Mouse (Mus musculus): ENCODE data around the gene Plppr3. TPM values are rescaled to one million over a fixed set of nuclear protein-coding genes. Genes with fewer than 3 reads are reported as not detected.
A peak's percentile ranks its signal among the peaks of the same experiment; 100 is the strongest.
"Not testable (repeated sequence)": the region's sequence is repeated elsewhere in the genome, so short reads cannot be mapped to it uniquely, and the experiment has no call there.

The Plppr3 gene
- total RNA-seq, 2 experiments from 2014 or later, result 113 TPM

DNA sequence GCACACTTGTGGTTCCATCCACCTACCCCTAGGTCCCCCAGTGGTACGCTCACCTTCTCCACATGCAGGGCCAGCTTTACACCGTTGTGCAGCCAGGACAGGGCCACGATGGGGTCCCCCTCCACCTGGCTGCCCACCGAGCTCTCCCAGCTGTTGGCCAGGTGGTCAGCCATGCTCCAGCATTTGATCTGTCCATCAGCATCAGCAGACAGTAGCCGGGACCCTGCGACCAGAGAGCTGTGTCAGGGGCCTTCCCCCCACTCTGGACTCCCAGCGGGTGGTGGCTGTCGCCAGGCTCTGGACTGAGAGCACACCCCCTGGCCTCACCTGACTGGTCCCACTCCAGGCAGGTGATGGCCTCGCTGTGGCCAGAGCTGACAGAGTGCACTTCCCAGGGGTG, 32.3 kb upstream of the Plppr3 start:
- DNase-seq (ENCODE audit: low spot score in 2 of 2), result no peak

DNA sequence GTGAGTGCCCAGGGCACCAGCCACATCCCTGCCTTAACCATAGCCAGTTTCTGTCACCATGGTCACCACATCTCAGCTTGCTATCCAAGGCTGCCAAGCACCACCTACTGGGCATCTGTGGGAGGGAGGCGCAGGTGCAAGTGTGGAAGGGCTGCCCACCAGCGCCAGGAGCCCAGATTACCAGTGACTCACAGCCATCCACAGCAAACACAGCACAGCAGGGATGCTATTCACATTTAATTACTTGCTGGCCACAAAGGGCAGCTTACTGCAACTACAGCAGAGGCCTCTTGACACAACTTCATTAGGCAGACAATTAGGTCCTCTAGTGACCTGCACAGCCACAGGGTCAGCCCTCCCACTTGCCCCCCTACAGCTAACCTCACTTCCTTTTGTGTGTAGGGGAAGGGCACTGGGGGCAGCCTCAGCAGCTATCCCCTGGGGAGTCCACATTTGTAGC, 26.5 kb upstream of the Plppr3 start:
- peak; percentile 57 to 67 for DNase-seq (ENCODE audit: low spot score in 2 of 2)

DNA sequence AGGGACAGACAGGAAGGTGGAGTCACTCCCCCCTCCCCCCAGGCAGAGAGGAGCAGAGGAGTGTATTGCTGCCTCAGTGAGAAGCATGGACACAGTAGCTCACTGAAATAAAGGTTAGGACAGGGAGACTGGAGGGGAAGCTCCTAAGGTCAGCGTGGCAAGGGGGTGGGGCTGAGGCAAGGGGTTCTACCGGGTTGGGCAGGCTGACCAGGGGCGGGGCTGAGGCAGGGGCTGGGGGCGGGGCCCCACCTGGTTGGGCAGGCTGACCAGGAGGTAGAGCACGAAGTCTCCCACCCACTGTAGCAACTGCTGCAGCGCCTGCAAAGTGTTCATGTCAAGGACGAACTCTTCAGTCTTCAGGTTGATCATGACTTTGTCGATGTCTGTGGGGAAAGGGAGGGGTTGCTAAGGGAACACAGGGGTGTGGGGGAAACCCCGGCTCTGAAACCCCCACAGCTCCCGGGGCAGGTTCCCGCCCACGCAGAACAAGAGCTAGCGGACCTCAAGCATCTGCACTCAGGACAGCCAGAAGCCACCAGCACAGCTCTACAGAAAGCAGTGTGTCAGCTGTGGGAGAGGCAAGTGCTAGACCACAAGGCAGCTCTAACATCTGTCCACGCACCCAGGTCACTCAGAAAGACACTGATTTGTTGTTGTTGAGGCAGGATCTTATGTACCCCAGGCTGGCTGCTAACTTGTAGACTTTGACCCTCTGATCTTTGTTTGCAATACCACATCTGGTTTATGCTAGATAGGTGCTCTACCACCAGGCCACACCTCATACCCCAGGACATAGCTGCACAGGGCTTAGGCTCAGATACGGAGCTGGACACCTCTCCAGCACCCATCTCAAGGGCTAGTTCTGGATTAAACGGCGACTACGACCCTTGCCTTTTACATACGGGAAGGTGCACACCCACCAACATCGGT, 23.1 kb upstream of the Plppr3 start:
- DNase-seq (ENCODE audit: low spot score in 2 of 2), result no peak

DNA sequence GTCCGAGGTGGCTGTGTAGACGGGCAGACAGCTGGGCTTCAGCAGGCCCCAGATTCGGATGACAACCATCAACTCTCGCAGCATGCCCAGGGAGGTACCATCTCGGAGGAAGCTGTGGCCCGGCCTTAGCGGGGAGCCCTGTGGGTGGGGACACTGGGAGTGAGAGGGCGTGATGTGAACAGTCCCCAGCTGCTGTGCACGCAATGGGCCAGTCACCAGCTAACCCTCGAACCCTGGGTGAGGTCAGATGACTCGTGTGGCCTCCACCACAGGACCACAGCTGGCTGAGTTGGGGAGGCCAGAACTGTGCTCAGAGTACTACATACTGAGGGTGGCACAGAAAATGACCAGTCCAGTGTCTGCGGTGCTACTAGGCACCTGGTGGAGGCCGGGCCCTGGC, 22.4 kb upstream of the Plppr3 start:
- DNase-seq (ENCODE audit: low spot score in 2 of 2), result no peak

DNA sequence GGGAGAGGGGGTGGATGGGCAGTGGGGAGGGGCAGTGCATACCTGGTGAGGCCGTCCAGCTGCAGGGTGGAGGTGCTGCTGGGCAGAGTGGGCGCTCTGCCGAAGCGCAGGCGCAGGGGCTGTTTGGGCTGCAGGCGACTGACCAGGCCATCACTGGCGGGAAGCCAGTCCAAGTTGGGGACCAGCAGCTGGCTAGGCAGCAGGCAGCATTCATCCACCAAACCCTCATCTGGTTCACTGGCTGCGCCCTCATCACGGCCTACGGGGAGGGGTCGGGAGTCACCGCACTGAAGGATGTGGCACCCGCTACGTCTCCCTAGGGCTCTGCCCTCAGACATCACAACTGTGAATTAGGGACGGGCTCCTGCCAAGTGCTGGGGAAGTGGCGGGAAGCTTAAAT, 21.9 kb upstream of the Plppr3 start:
- DNase-seq (ENCODE audit: low spot score in 2 of 2), result no peak

DNA sequence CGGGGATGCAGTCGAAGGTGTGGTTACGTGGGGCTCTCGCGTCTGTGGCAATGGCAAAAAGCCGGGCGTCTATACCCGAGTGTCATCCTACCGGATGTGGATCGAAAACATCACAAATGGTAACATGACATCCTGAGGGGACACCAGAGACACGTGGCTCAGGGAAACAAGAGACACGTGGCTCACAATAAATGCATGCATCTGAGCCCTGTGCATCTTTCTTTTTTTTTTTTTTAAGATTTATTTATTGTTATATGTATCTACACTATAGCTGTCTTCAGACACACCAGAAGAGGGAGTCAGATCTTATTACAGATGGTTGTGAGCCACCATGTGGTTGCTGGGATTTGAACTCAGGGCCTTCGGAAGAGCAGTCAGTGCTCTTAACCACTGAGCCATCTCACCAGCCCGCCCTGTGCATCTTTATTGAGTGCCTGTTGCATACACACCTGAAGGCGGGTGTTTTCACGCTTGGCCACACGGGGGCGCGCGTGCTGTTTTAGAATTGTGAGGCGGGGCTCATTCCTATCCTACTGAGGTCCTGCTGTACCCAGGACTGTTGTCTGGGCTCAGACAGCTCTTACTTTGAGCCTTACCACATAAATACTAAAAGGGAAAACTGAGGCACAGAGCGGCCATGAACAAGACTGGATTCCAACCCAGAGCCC, 18.2 kb upstream of the Plppr3 start:
- DNase-seq (ENCODE audit: low spot score in 2 of 2), result peak; percentile 78 to 82

- DNase-seq (ENCODE audit: low spot score in 2 of 2), result no peak
These were observed 16.2 kb upstream of the Plppr3 start, which contains the start of gene Cfd for GRCm38 (mm10) chr10:79890670-79891069. Gene Cfd, plus strand, starts transcription at chr10:79890853.

DNA sequence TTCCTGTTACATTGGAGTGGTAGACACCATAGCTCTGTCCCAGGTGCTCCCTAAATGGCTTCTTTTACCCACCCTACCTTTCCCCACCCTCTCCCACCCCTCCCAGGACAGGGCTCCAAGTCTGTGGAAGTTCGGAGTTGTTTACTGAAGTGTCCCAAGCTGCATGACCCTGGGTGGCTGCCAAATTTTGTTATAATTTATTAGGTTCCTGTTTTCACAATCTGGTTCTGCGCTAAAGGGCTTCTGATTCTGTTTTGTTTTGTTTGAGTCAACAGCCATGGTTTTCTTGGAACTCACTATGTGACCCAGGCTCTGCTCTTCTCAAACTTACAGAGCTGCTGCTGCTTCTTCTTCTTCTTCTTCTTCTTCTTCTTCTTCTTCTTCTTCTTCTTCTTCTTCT, 15.0 kb upstream of the Plppr3 start:
- no peak for DNase-seq (ENCODE audit: low spot score in 2 of 2)

- DNase-seq (ENCODE audit: low spot score in 2 of 2), result no peak
These were observed 12.2 kb upstream of the Plppr3 start for GRCm38 (mm10) chr10:79886611-79887010.

- no peak for DNase-seq (ENCODE audit: low spot score in 2 of 2)
These were observed 11.6 kb upstream of the Plppr3 start, which contains the start of gene Elane for GRCm38 (mm10) chr10:79886054-79886453. Gene Elane, plus strand, starts transcription at chr10:79886247.

- DNase-seq (ENCODE audit: low spot score in 2 of 2), result not testable (repeated sequence)
These were observed 10.5 kb upstream of the Plppr3 start for GRCm38 (mm10) chr10:79884938-79885337.

- no peak for DNase-seq (ENCODE audit: low spot score in 2 of 2)
These were observed 10.0 kb upstream of the Plppr3 start for GRCm38 (mm10) chr10:79884446-79884845.

- peak; percentile 82 for DNase-seq (ENCODE audit: low spot score in 2 of 2)
These were observed 9.1 kb upstream of the Plppr3 start for GRCm38 (mm10) chr10:79883297-79884084.

DNA sequence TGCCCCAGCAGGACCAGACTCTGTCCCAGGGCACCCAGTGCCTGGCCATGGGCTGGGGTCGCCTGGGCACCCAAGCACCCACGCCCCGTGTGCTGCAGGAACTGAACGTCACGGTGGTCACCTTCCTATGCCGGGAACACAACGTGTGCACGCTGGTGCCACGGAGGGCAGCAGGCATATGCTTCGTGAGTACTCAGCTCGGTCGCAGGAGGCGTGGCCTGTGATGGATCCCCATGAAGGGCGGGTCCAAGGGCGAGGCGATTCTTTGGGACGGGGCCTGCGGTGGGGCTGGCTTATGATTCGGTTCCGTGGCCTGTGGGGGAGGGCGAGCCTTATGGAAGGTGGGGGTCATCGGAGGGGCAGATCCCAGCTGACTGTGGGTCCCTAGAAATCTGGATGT, 7.5 kb upstream of the Plppr3 start:
- no peak for DNase-seq (ENCODE audit: low spot score in 2 of 2)

GRCm38 (mm10) chr10:79880721-79881120, 6.3 kb upstream of the Plppr3 start:
- no peak for DNase-seq (ENCODE audit: low spot score in 2 of 2)

- DNase-seq (ENCODE audit: low spot score in 2 of 2), result no peak
These were observed 5.1 kb upstream of the Plppr3 start for GRCm38 (mm10) chr10:79879527-79879926.

- DNase-seq (ENCODE audit: low spot score in 2 of 2), result no peak
These were observed 3.3 kb upstream of the Plppr3 start for GRCm38 (mm10) chr10:79877757-79878156.

GRCm38 (mm10) chr10:79877174-79877573, 2.7 kb upstream of the Plppr3 start:
- no peak for DNase-seq (ENCODE audit: low spot score in 2 of 2)

DNA sequence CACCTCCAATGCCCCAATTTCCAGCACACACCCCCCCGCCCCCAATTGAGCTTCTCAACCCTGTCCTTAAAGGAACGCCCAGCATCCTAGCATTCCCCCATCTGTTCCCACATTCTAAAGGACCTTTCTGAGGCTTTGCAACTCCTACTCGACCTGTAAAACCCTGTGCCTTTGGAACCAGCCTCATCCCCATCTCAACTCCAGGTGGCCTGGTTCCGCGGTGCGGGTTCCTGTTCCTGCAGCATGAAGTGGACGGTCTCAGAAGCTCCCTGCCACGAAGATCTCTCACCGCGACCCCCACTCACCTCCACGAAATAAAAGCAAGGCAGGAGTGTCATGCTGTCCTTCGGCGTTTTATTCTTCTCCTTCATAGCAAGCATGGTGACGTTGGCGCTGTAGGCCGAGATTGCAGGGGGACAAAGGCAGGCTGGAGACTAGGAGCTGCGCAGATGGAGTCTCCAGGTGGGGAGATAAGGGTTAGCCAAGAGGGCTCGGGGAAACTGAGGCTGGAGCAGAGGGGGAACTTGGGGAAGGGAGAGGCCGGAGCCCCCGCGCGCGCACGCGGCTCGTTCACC, 632 bp downstream of the Plppr3 start:
- no peak for DNase-seq (ENCODE audit: low spot score in 2 of 2)

DNA sequence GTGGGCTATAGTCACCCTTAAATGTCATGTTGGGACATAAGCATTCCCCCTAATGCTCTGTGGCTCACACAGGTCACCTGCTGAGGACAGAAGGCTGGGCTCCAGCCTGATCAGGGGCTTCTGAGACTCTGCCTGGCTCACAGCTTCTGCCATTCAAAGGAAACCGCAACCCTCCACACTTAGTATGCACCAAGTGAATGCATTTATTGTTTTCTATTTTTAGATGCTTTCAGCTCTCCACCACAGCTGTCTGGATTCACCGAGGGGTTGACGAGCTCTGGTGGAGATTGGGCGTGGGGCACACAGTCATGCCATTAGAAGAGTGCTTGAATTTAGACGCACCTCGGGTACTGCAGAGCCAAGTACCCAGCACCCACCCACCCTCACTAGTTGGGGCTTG, 1.1 kb downstream of the Plppr3 start:
- no peak for DNase-seq (ENCODE audit: low spot score in 2 of 2)

DNA sequence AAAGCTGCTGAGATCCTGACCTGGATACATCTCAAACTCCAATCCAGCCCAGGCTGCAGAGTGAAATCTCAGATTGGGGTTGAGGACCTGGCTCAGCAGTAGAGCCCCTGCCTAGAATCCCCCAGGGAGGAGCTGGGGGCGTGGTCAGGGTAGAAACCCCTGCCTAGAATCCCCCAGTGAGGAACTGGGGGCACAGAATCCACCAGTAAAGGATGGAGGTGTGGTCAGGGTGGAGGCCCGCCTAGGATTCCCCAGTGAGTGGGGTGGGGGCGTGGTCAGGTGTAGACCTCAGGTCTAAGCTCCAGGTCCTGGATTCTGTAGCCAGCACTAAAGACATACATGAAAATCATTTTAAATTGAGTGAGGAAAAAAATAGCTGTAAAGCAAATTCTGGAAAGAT, 1.6 kb downstream of the Plppr3 start:
- DNase-seq (ENCODE audit: low spot score in 2 of 2), result no peak
